Mouse (Mus musculus): ENCODE measurements at regions not wholly inside any gene's neighbourhood (a gene's known extent, or its start where the extent isn't known, plus 50 kb on each side); places are given as distances from the start of the nearest gene placed in this dataset.

- Histone ChIP-seq H3K4me3 (no peak overlapping the region), H3K27me3 (peaks cover 10% of the 10 kb centered on the region), H3K9ac (no peak overlapping the region), H3K27ac (no peak overlapping the region), H3K9me3 (replicated peaks) (no peaks in the 10 kb centered on the region), H3K4me2 (no peak overlapping the region), H3K36me3 (ENCODE audit: poor library complexity, severe bottlenecking) (no peaks in the 10 kb centered on the region), H3K4me1 (peaks cover 6% of the 10 kb centered on the region; the same call in 1 of the 2 replicates)
- no peak for ATAC-seq
- 44% methylated on average over 3 of the region's 3 CpGs for WGBS
Measured at GRCm38 (mm10) chr7:68478044-68478443, 204.4 kb downstream of the Fam169b start.

- no peak overlapping the region for H3K27ac ChIP-seq
- H3K9ac ChIP-seq = no peak overlapping the region
- no peak overlapping the region for H3K4me3 ChIP-seq
- H3K36me3 ChIP-seq (ENCODE audit: poor library complexity, severe bottlenecking) = no peaks in the 10 kb centered on the region
- no peak for ATAC-seq
- H3K4me1 ChIP-seq = no peaks in the 10 kb centered on the region
- no peak overlapping the region for H3K4me2 ChIP-seq
- 2% methylated on average over 5 of the region's 5 CpGs for WGBS
- H3K9me3 ChIP-seq (replicated peaks) = no peaks in the 10 kb centered on the region
- 0 out of 2 replicates have a peak, but pooled peaks cover 4% of the 10 kb centered on the region for H3K27me3 ChIP-seq
Measured at GRCm38 (mm10) chr7:68472800-68473199, 199.2 kb downstream of the Fam169b start.

GRCm38 (mm10) chr7:68470983-68471382, 197.3 kb downstream of the Fam169b start:
- Histone ChIP-seq H3K9me3 (replicated peaks) (no peaks in the 10 kb centered on the region), H3K9ac (no peak overlapping the region), H3K36me3 (ENCODE audit: poor library complexity, severe bottlenecking) (no peaks in the 10 kb centered on the region), H3K4me3 (no peak overlapping the region), H3K27ac (no peak overlapping the region), H3K4me1 (no peaks in the 10 kb centered on the region), H3K27me3 (0 out of 2 replicates have a peak, but pooled peaks cover 4% of the 10 kb centered on the region), H3K4me2 (no peak overlapping the region)
- WGBS = 80% methylated on average over 11 of the region's 11 CpGs
- ATAC-seq = no peak

- WGBS = 84% methylated on average over 5 of the region's 5 CpGs
- Histone ChIP-seq H3K4me2 (no peak overlapping the region), H3K4me3 (no peak overlapping the region), H3K27me3 (0 out of 2 replicates have a peak, but pooled peaks cover 4% of the 10 kb centered on the region), H3K4me1 (no peaks in the 10 kb centered on the region), H3K9me3 (replicated peaks) (no peaks in the 10 kb centered on the region), H3K36me3 (ENCODE audit: poor library complexity, severe bottlenecking) (no peaks in the 10 kb centered on the region), H3K27ac (no peak overlapping the region), H3K9ac (no peak overlapping the region)
- ATAC-seq = no peak
Measured at GRCm38 (mm10) chr7:68468574-68468973, 194.9 kb downstream of the Fam169b start.

GRCm38 (mm10) chr7:68457842-68458241, 184.2 kb downstream of the Fam169b start:
- Histone ChIP-seq H3K27ac (no peak overlapping the region), H3K9me3 (replicated peaks) (0 out of 2 replicates have a peak, but pooled peaks cover 5% of the 10 kb centered on the region), H3K4me2 (no peak overlapping the region), H3K36me3 (ENCODE audit: poor library complexity, severe bottlenecking) (no peaks in the 10 kb centered on the region), H3K4me3 (no peak overlapping the region), H3K27me3 (no peaks in the 10 kb centered on the region), H3K9ac (no peak overlapping the region), H3K4me1 (no peaks in the 10 kb centered on the region)
- 100% methylated on average over 1 of the region's 1 CpGs for WGBS
- no peak for ATAC-seq

GRCm38 (mm10) chr7:68455451-68455850, 181.8 kb downstream of the Fam169b start:
- ATAC-seq = no peak
- WGBS = 65% methylated on average over 5 of the region's 5 CpGs
- Histone ChIP-seq H3K9me3 (replicated peaks) (no peaks in the 10 kb centered on the region), H3K4me3 (no peak overlapping the region), H3K9ac (no peak overlapping the region), H3K27ac (no peak overlapping the region), H3K27me3 (no peaks in the 10 kb centered on the region), H3K4me2 (no peak overlapping the region), H3K4me1 (no peaks in the 10 kb centered on the region), H3K36me3 (ENCODE audit: poor library complexity, severe bottlenecking) (no peaks in the 10 kb centered on the region)

- no peak overlapping the region for H3K27ac ChIP-seq
- H3K9me3 ChIP-seq (replicated peaks) = no peaks in the 10 kb centered on the region
- H3K27me3 ChIP-seq = no peaks in the 10 kb centered on the region
- no peak overlapping the region for H3K4me2 ChIP-seq
- no peaks in the 10 kb centered on the region for H3K4me1 ChIP-seq
- no peaks in the 10 kb centered on the region for H3K36me3 ChIP-seq (ENCODE audit: poor library complexity, severe bottlenecking)
- peak; percentile 74 for ATAC-seq
- H3K4me3 ChIP-seq = no peak overlapping the region
- 54% methylated on average over 8 of the region's 8 CpGs for WGBS
- H3K9ac ChIP-seq = no peak overlapping the region
Measured at GRCm38 (mm10) chr7:68453028-68453692, 179.5 kb downstream of the Fam169b start.

GRCm38 (mm10) chr7:68444426-68445095, 170.9 kb downstream of the Fam169b start:
- no peaks in the 10 kb centered on the region for H3K36me3 ChIP-seq (ENCODE audit: poor library complexity, severe bottlenecking)
- H3K4me2 ChIP-seq = no peak overlapping the region
- H3K4me3 ChIP-seq = no peak overlapping the region
- no peak for ATAC-seq
- H3K27ac ChIP-seq = no peak overlapping the region
- H3K27me3 ChIP-seq = no peaks in the 10 kb centered on the region
- 79% methylated on average over 11 of the region's 11 CpGs for WGBS
- H3K9me3 ChIP-seq (replicated peaks) = no peaks in the 10 kb centered on the region
- H3K4me1 ChIP-seq = peaks cover 12% of the 10 kb centered on the region
- no peak overlapping the region for H3K9ac ChIP-seq

GRCm38 (mm10) chr7:68440661-68441150, 167.1 kb downstream of the Fam169b start:
- no peak overlapping the region for H3K27ac ChIP-seq
- H3K27me3 ChIP-seq = no peaks in the 10 kb centered on the region
- H3K36me3 ChIP-seq (ENCODE audit: poor library complexity, severe bottlenecking) = no peaks in the 10 kb centered on the region
- no peaks in the 10 kb centered on the region for H3K9me3 ChIP-seq (replicated peaks)
- 13% methylated on average over 11 of the region's 11 CpGs for WGBS
- no peak overlapping the region; the same call in 1 of the 2 replicates for H3K9ac ChIP-seq
- ATAC-seq = peak; percentile 66
- peaks cover 12% of the 10 kb centered on the region for H3K4me1 ChIP-seq
- H3K4me2 ChIP-seq = no peak overlapping the region
- H3K4me3 ChIP-seq = no peak overlapping the region

GRCm38 (mm10) chr7:68428946-68429345, 155.3 kb downstream of the Fam169b start:
- H3K27ac ChIP-seq = no peak overlapping the region
- H3K4me1 ChIP-seq = no peaks in the 10 kb centered on the region
- H3K9me3 ChIP-seq (replicated peaks) = no peaks in the 10 kb centered on the region
- H3K4me2 ChIP-seq = no peak overlapping the region
- no peaks in the 10 kb centered on the region for H3K27me3 ChIP-seq
- no peak overlapping the region for H3K4me3 ChIP-seq
- ATAC-seq = no peak
- H3K36me3 ChIP-seq (ENCODE audit: poor library complexity, severe bottlenecking) = no peaks in the 10 kb centered on the region
- 93% methylated on average over 4 of the region's 4 CpGs for WGBS
- no peak overlapping the region for H3K9ac ChIP-seq

GRCm38 (mm10) chr7:68415890-68416289, 142.3 kb downstream of the Fam169b start:
- no peak overlapping the region for H3K4me3 ChIP-seq
- H3K27ac ChIP-seq = no peak overlapping the region
- WGBS = 58% methylated on average over 7 of the region's 7 CpGs
- H3K9me3 ChIP-seq (replicated peaks) = no peaks in the 10 kb centered on the region
- no peak for ATAC-seq
- no peaks in the 10 kb centered on the region for H3K36me3 ChIP-seq (ENCODE audit: poor library complexity, severe bottlenecking)
- H3K4me1 ChIP-seq = peaks cover 6% of the 10 kb centered on the region
- H3K27me3 ChIP-seq = no peaks in the 10 kb centered on the region
- no peak overlapping the region for H3K4me2 ChIP-seq
- no peak overlapping the region for H3K9ac ChIP-seq

GRCm38 (mm10) chr7:68412786-68413185, 139.1 kb downstream of the Fam169b start:
- Histone ChIP-seq H3K4me2 (no peak overlapping the region), H3K9me3 (replicated peaks) (no peaks in the 10 kb centered on the region), H3K9ac (no peak overlapping the region), H3K4me3 (no peak overlapping the region), H3K4me1 (peaks cover 6% of the 10 kb centered on the region), H3K27ac (no peak overlapping the region), H3K36me3 (ENCODE audit: poor library complexity, severe bottlenecking) (no peaks in the 10 kb centered on the region), H3K27me3 (no peaks in the 10 kb centered on the region)
- ATAC-seq = no peak
- WGBS = 80% methylated on average over 1 of the region's 1 CpGs

All from forebrain, embryonic 13.5 days (tissue).